Mouse (Mus musculus): ENCODE measurements around the gene Ttc39d. TPM values are rescaled to one million over a fixed set of nuclear protein-coding genes. Genes with fewer than 3 reads are reported as not detected.
"Not testable (repeated sequence)": the region's sequence is repeated elsewhere in the genome, so short reads cannot be mapped to it uniquely, and the experiment has no call there.

Gene Ttc39d
- polyA plus RNA-seq, 1 experiment = 0.05 TPM

DNA sequence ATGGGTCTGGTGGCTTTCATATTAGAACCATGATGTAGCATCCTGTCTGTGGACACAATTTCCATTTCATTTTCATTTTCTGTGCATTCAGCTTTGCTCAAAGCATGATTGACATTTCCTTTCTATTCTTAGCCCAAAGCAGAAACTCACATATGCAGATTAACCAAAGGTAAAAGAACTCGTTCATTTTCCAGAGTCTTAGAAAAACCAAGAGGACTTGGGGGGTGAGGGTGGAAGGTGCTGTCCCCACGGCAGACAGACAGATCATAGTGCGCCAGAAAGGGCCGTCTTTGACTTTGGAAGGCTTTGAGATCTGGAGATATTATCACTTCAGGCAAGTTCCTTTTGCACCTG, 31.9 kb upstream of the Ttc39d start:
- no peak overlapping the region for H3K4me3 ChIP-seq (replicated peaks; ENCODE audit: insufficient read depth, low read depth, low read length)
- DNase-seq = no peak
- H3K27me3 ChIP-seq (ENCODE audit: control insufficient read depth, insufficient read depth, low read length) = no peaks in the 10 kb centered on the region
- H3K27ac ChIP-seq (ENCODE audit: insufficient read depth, low read length) = no peak overlapping the region
- WGBS = 87% methylated on average over 4 of the region's 4 CpGs
- peaks cover 9% of the 10 kb centered on the region for H3K4me1 ChIP-seq (ENCODE audit: control insufficient read depth, insufficient read depth, low read length)
- no peak for TF ChIP-seq POLR2A (IDR thresholded peaks at IDR 0.05; ENCODE audit: borderline replicate concordance, insufficient read depth, low read length)
- TF ChIP-seq CTCF (IDR thresholded peaks at IDR 0.05; ENCODE audit: borderline replicate concordance, insufficient read depth, low read depth, low read length) = no peak

DNA sequence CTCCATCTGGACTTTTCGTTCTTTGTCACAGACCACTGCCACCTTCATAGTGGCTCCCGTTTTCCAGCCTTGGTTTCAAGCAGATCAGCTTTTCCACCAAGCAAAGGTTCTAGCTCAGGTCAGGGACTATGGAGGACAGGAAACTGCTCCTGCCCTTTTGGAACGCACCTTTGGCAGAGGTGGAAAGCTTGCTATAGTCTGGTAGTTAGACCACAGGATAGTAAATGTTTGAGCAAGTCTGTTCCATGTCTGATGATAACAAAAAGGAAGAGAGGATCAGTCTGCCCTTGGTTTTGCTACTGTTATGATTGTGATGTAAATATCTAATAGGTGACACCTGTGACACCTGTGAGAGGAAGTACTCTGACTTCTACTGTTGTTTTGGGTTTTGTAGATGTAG, 31.3 kb upstream of the Ttc39d start:
- WGBS = 97% methylated on average over 3 of the region's 3 CpGs
- H3K4me3 ChIP-seq (replicated peaks; ENCODE audit: insufficient read depth, low read depth, low read length) = no peak overlapping the region
- no peak overlapping the region for H3K27ac ChIP-seq (ENCODE audit: insufficient read depth, low read length)
- peaks cover 3% of the 10 kb centered on the region; the same call in 1 of the 2 replicates for H3K4me1 ChIP-seq (ENCODE audit: control insufficient read depth, insufficient read depth, low read length)
- no peak for DNase-seq
- no peak for TF ChIP-seq CTCF (IDR thresholded peaks at IDR 0.05; ENCODE audit: borderline replicate concordance, insufficient read depth, low read depth, low read length)
- TF ChIP-seq POLR2A (IDR thresholded peaks at IDR 0.05; ENCODE audit: borderline replicate concordance, insufficient read depth, low read length) = no peak
- H3K27me3 ChIP-seq (ENCODE audit: control insufficient read depth, insufficient read depth, low read length) = no peaks in the 10 kb centered on the region

DNA sequence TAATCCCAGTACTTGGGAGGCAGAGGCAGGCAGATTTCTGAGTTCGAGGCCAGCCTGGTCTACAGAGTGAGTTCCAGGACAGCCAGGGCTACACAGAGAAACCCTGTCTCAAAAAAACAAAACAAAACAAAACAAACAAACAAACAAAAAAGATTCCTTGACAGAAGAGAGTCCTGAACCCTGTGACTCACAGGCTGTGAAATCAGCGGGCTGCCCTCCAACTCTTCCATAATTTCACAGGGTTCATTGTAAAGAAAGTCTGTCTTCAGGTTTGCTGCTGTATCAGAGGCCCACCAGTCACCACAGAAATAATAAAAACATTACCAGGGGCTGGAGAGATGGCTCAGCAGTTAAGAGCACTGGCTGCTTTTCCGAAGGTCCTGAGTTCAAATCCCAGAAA, 28.4 kb upstream of the Ttc39d start:
- WGBS = 94% methylated on average over 3 of the region's 3 CpGs
- H3K4me3 ChIP-seq (replicated peaks; ENCODE audit: insufficient read depth, low read depth, low read length); H3K27me3 ChIP-seq (ENCODE audit: control insufficient read depth, insufficient read depth, low read length); DNase-seq; H3K4me1 ChIP-seq (ENCODE audit: control insufficient read depth, insufficient read depth, low read length); H3K27ac ChIP-seq (ENCODE audit: insufficient read depth, low read length): not testable (repeated sequence)

DNA sequence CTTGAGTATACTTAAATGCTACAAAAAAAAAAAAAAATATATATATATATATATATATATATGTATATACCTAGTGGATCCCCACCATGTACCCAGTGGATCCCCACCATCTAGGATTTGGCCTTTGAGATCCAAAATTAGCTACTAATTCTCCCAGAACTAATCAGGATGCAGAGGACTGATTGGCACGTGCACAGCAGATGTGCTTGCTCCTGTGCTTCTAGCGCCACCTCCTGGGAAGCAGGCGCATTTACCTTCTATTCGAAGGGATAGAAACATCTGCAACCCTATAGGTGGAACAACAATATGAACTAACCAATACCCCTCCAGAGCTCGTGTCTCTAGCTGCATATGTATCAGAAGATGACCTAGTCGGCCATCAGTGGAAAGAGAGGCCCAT, 27.3 kb upstream of the Ttc39d start:
- H3K4me1 ChIP-seq (ENCODE audit: control insufficient read depth, insufficient read depth, low read length) = no peaks in the 10 kb centered on the region
- no peak overlapping the region for H3K27ac ChIP-seq (ENCODE audit: insufficient read depth, low read length)
- peak; percentile 97 for TF ChIP-seq CTCF (IDR thresholded peaks at IDR 0.05; ENCODE audit: borderline replicate concordance, insufficient read depth, low read depth, low read length)
- no peak for TF ChIP-seq POLR2A (IDR thresholded peaks at IDR 0.05; ENCODE audit: borderline replicate concordance, insufficient read depth, low read length)
- no peaks in the 10 kb centered on the region for H3K27me3 ChIP-seq (ENCODE audit: control insufficient read depth, insufficient read depth, low read length)
- under 1% methylated on average over 6 of the region's 6 CpGs for WGBS
- H3K4me3 ChIP-seq (replicated peaks; ENCODE audit: insufficient read depth, low read depth, low read length) = no peak overlapping the region
- DNase-seq = peak; percentile 76 to 78

DNA sequence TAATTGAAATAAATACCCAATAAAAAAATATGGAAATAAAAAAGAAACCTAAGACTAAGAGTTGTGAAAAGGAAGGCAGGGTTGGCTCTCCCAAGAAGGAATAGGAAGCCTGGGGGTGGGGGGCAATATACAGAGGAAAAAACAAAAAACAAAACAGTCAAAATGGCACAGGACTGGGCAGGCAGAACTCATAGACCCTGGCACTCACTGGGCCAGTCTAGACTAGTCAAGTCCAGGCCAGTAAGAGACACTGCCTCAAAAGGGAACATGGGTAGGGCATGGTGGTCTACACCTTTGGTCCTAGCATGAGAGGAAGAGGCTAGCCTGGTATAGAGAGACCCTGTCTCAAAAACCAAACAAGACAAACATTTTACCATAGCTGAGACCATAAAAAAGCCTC, 26.8 kb upstream of the Ttc39d start:
- Histone ChIP-seq H3K4me3 (replicated peaks; ENCODE audit: insufficient read depth, low read depth, low read length) (no peak overlapping the region), H3K4me1 (ENCODE audit: control insufficient read depth, insufficient read depth, low read length) (no peaks in the 10 kb centered on the region), H3K27me3 (ENCODE audit: control insufficient read depth, insufficient read depth, low read length) (no peaks in the 10 kb centered on the region), H3K27ac (ENCODE audit: insufficient read depth, low read length) (no peak overlapping the region)
- TF ChIP-seq POLR2A (IDR thresholded peaks at IDR 0.05; ENCODE audit: borderline replicate concordance, insufficient read depth, low read length) (no peak), CTCF (IDR thresholded peaks at IDR 0.05; ENCODE audit: borderline replicate concordance, insufficient read depth, low read depth, low read length) (no peak)
- DNase-seq = no peak

DNA sequence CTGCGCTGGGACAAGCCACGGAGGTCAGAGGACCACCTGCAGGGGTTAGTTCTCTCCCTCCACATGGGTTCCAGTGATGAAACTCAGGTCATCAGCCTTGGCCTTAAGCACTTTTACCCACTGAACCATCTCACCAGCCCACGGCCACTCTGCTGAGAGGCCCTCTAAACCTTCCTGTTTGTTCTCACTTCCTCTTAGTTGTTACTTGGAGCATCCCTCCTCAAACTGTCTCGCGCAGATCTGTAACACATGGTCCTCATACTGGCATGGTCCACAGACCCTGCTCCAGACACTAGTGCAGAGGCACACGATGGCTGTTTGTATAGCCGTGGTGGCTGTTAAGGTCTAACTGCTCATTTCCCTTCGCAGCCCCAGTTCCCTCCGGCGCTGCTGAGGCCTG, 23.6 kb upstream of the Ttc39d start:
- Histone ChIP-seq H3K27me3 (ENCODE audit: control insufficient read depth, insufficient read depth, low read length) (no peaks in the 10 kb centered on the region), H3K4me3 (replicated peaks; ENCODE audit: insufficient read depth, low read depth, low read length) (no peak overlapping the region), H3K4me1 (ENCODE audit: control insufficient read depth, insufficient read depth, low read length) (no peaks in the 10 kb centered on the region), H3K27ac (ENCODE audit: insufficient read depth, low read length) (no peak overlapping the region)
- 83% methylated on average over 10 of the region's 10 CpGs for WGBS
- DNase-seq = no peak
- TF ChIP-seq CTCF (IDR thresholded peaks at IDR 0.05; ENCODE audit: borderline replicate concordance, insufficient read depth, low read depth, low read length) = no peak
- TF ChIP-seq POLR2A (IDR thresholded peaks at IDR 0.05; ENCODE audit: borderline replicate concordance, insufficient read depth, low read length) = no peak

DNA sequence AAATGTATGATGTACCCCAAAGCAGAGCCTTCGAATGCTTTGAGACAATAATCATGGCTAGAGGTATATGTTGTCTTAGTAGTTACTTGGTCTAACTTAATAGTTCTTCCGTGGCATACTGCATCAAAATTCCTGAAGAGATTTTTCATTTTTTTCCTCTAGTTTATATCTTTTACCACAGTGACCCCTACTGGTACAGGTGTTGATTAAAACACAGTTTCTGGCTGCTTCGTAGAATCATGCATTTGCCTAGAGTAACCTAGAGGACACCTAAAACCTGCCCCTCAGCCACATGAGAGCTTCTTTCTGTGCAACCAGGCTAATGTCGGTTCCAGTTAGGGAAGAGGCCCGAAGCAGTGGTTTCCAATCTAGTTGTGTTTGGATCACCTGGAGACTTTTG, 14.2 kb upstream of the Ttc39d start:
- WGBS = 61% methylated on average over 5 of the region's 5 CpGs
- H3K27me3 ChIP-seq (ENCODE audit: control insufficient read depth, insufficient read depth, low read length) = no peaks in the 10 kb centered on the region
- no peaks in the 10 kb centered on the region for H3K4me1 ChIP-seq (ENCODE audit: control insufficient read depth, insufficient read depth, low read length)
- H3K27ac ChIP-seq (ENCODE audit: insufficient read depth, low read length) = no peak overlapping the region
- no peak overlapping the region for H3K4me3 ChIP-seq (replicated peaks; ENCODE audit: insufficient read depth, low read depth, low read length)
- TF ChIP-seq CTCF (IDR thresholded peaks at IDR 0.05; ENCODE audit: borderline replicate concordance, insufficient read depth, low read depth, low read length) (peak; percentile 37; the same call in 1 of the 2 replicates), POLR2A (IDR thresholded peaks at IDR 0.05; ENCODE audit: borderline replicate concordance, insufficient read depth, low read length) (no peak)
- no peak for DNase-seq

DNA sequence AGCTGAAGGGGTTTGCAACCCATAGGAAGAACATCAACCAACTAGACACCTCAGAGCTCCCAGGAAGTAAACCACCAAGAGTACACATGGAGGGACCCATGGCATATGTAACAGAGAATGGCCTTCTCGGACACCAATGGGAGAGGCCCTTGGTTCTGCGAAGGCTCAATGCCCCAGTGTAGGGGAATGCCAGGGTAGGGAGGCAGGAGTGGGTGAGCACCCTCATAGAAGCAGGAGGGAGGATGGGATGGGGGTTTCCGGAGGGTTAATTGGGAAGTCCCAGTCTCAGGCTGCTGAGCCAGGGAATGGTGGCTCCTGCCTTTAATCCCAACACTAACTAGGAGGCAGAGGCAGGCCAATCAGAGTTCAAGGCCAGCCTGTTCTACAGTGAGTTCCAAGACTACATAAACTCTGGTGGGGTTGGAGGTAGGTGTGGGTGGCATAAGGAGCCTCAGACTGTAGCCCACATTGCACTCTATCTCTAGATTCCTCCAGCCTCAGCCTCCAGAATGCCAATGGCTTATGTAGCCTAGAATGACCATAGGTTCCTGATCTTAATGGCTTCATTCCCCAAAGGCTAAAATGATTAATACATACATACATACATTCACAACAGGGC, 8.0 kb upstream of the Ttc39d start:
- no peaks in the 10 kb centered on the region for H3K4me1 ChIP-seq (ENCODE audit: control insufficient read depth, insufficient read depth, low read length)
- no peak overlapping the region for H3K4me3 ChIP-seq (replicated peaks; ENCODE audit: insufficient read depth, low read depth, low read length)
- H3K27me3 ChIP-seq (ENCODE audit: control insufficient read depth, insufficient read depth, low read length) = no peaks in the 10 kb centered on the region
- H3K27ac ChIP-seq (ENCODE audit: insufficient read depth, low read length) = no peak overlapping the region
- TF ChIP-seq CTCF (IDR thresholded peaks at IDR 0.05; ENCODE audit: borderline replicate concordance, insufficient read depth, low read depth, low read length) (no peak), POLR2A (IDR thresholded peaks at IDR 0.05; ENCODE audit: borderline replicate concordance, insufficient read depth, low read length) (no peak)
- DNase-seq = no peak
- 95% methylated on average over 3 of the region's 3 CpGs for WGBS

All from cerebellum, adult 2 months (tissue).